Mouse (Mus musculus) E14TG2a.4 (cell line): ENCODE results near the gene Syt15.

Experiments
- CTCF ChIP-seq: conservative IDR thresholded peaks from 2 replicates; pipeline ENCODE4 v1.5.1; 2014; ENCODE audit warnings: low read length
- NANOG ChIP-seq: IDR thresholded peaks from 2 replicates; pipeline ENCODE4 v1.6.1; 2014; ENCODE audit warnings: borderline replicate concordance, low read length, mixed read lengths
- POU5F1 ChIP-seq: IDR thresholded peaks from 2 replicates; pipeline ENCODE4 v1.6.1; 2014; ENCODE audit warnings: low read length, borderline replicate concordance

DNA sequence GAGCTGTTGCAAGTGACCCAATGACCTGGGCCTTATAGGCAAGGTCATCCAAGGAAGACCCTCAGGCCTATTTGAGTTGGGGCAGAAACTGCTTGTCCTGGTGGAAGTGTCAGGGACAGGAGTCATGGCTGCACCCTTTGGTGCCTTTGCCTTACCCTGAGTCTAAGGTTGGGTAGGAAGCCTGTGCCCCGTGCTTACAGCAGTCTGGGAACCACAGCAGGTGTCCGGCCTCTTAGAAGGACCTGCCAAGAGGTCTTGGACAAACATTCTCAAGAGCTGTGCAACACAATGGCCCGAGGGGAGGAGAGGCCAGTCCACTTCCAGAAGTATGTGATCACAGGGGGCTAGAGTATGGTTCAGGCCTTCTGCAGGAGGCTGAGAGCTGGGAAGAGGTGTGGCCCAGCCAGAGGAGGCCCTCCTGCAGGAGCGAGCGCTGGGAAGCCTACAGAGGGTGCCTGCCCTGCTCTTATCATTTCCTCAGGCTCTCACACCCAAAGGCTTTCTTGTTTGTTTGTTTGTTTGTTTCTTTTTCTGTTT lies 4.0 kb downstream of the Syt15 start:
- TF ChIP-seq CTCF: no peak
- TF ChIP-seq NANOG: no peak
- TF ChIP-seq POU5F1: no peak
